Mouse (Mus musculus): ENCODE results near the gene Dnaaf1.

The Dnaaf1 gene

GRCm38 (mm10) chr8:119623061-119623460 is 48.0 kb downstream of the Dnaaf1 start:
- no peak for DNase-seq (ENCODE audit: low read depth, low spot score)

- DNase-seq (ENCODE audit: low read depth, low spot score), result no peak
These were observed 48.7 kb downstream of the Dnaaf1 start for GRCm38 (mm10) chr8:119623744-119624143.

- no peak for DNase-seq (ENCODE audit: low read depth, low spot score)
These were observed 49.9 kb downstream of the Dnaaf1 start for GRCm38 (mm10) chr8:119624916-119625315.

- peak; percentile 47 for DNase-seq (ENCODE audit: low read depth, low spot score)
These were observed 50.8 kb downstream of the Dnaaf1 start for GRCm38 (mm10) chr8:119625788-119626187.

- DNase-seq (ENCODE audit: low read depth, low spot score), result no peak
These were observed 52.2 kb downstream of the Dnaaf1 start for GRCm38 (mm10) chr8:119627199-119627598.

- peak; percentile 63 for DNase-seq (ENCODE audit: low read depth, low spot score)
These were observed 52.8 kb downstream of the Dnaaf1 start for GRCm38 (mm10) chr8:119627613-119628359.

GRCm38 (mm10) chr8:119630841-119631240 is 55.8 kb downstream of the Dnaaf1 start:
- DNase-seq (ENCODE audit: low read depth, low spot score), result no peak

- peak; percentile 78 for DNase-seq (ENCODE audit: low read depth, low spot score)
These were observed 57.2 kb downstream of the Dnaaf1 start for GRCm38 (mm10) chr8:119632246-119632645.

GRCm38 (mm10) chr8:119632909-119633308 is 57.9 kb downstream of the Dnaaf1 start:
- DNase-seq (ENCODE audit: low read depth, low spot score), result no peak

- DNase-seq (ENCODE audit: low read depth, low spot score), result no peak
These were observed 59.7 kb downstream of the Dnaaf1 start for GRCm38 (mm10) chr8:119634616-119635336.

GRCm38 (mm10) chr8:119635378-119635777 is 60.3 kb downstream of the Dnaaf1 start, which contains the start of gene Kcng4:
TSS of gene Kcng4 (minus strand) at chr8:119635680.
- no peak for DNase-seq (ENCODE audit: low read depth, low spot score)

- DNase-seq (ENCODE audit: low read depth, low spot score), result no peak
These were observed 60.9 kb downstream of the Dnaaf1 start for GRCm38 (mm10) chr8:119635958-119636357.

- DNase-seq (ENCODE audit: low read depth, low spot score), result no peak
These were observed 61.7 kb downstream of the Dnaaf1 start for GRCm38 (mm10) chr8:119636766-119637165.

- DNase-seq (ENCODE audit: low read depth, low spot score), result no peak
These were observed 62.3 kb downstream of the Dnaaf1 start for GRCm38 (mm10) chr8:119637381-119637780.

GRCm38 (mm10) chr8:119638261-119638660 is 63.2 kb downstream of the Dnaaf1 start:
- no peak for DNase-seq (ENCODE audit: low read depth, low spot score)

GRCm38 (mm10) chr8:119639798-119640197 is 64.8 kb downstream of the Dnaaf1 start:
- no peak for DNase-seq (ENCODE audit: low read depth, low spot score)

GRCm38 (mm10) chr8:119641058-119641457 is 66.0 kb downstream of the Dnaaf1 start:
- no peak for DNase-seq (ENCODE audit: low read depth, low spot score)

GRCm38 (mm10) chr8:119642960-119643359 is 67.9 kb downstream of the Dnaaf1 start:
- DNase-seq (ENCODE audit: low read depth, low spot score), result no peak

- DNase-seq (ENCODE audit: low read depth, low spot score), result no peak
These were observed 69.5 kb downstream of the Dnaaf1 start for GRCm38 (mm10) chr8:119644429-119644960.

- DNase-seq (ENCODE audit: low read depth, low spot score), result no peak
These were observed 70.1 kb downstream of the Dnaaf1 start for GRCm38 (mm10) chr8:119644981-119645597.

GRCm38 (mm10) chr8:119646197-119646596 is 71.2 kb downstream of the Dnaaf1 start:
- peak; percentile 62 for DNase-seq (ENCODE audit: low read depth, low spot score)

- peak; percentile 54 for DNase-seq (ENCODE audit: low read depth, low spot score)
These were observed 71.8 kb downstream of the Dnaaf1 start for GRCm38 (mm10) chr8:119646846-119647245.

Data from R1 (cell line).